Mouse (Mus musculus) Muller cell, postnatal 12 days (primary cell): Measurements from ENCODE around the gene Mfap3.
A peak's percentile ranks its signal among the peaks of the same experiment; 100 is the strongest.
"Not testable (repeated sequence)": the region's sequence is repeated elsewhere in the genome, so short reads cannot be mapped to it uniquely, and the experiment has no call there.

ENCODE experiments used
- DNase-seq: peaks from one replicate; pipeline ENCODE4 v3.0.0-alpha.2; 2015; ENCODE audit errors: inconsistent ontology term

Mfap3 gene

GRCm38 (mm10) chr11:57529111-57529510 is 10.6 kb downstream of the Mfap3 start:
- no peak for DNase-seq

- DNase-seq = no peak
These were observed 13.0 kb downstream of the Mfap3 start for GRCm38 (mm10) chr11:57531300-57531950.

GRCm38 (mm10) chr11:57532306-57532705 is 13.8 kb downstream of the Mfap3 start:
- no peak for DNase-seq

- DNase-seq = no peak
These were observed 17.4 kb downstream of the Mfap3 start for GRCm38 (mm10) chr11:57535912-57536311.

GRCm38 (mm10) chr11:57539841-57540418 is 21.5 kb downstream of the Mfap3 start:
- DNase-seq = peak; percentile 63

- no peak for DNase-seq
These were observed 22.2 kb downstream of the Mfap3 start for GRCm38 (mm10) chr11:57540681-57541080.

GRCm38 (mm10) chr11:57548618-57549550 is 30.4 kb downstream of the Mfap3 start:
- peak; percentile 82 for DNase-seq

- DNase-seq = no peak
These were observed 31.8 kb downstream of the Mfap3 start for GRCm38 (mm10) chr11:57550230-57550629.

- DNase-seq = no peak
These were observed 32.6 kb downstream of the Mfap3 start for GRCm38 (mm10) chr11:57551016-57551415.

- no peak for DNase-seq
These were observed 34.7 kb downstream of the Mfap3 start for GRCm38 (mm10) chr11:57553015-57553780.

- DNase-seq = not testable (repeated sequence)
These were observed 39.5 kb downstream of the Mfap3 start for GRCm38 (mm10) chr11:57557936-57558335.

- DNase-seq = peak; percentile 53
These were observed 46.1 kb downstream of the Mfap3 start for GRCm38 (mm10) chr11:57564564-57564963.

GRCm38 (mm10) chr11:57566091-57567035 is 47.9 kb downstream of the Mfap3 start:
- no peak for DNase-seq

- no peak for DNase-seq
These were observed 50.6 kb downstream of the Mfap3 start for GRCm38 (mm10) chr11:57568950-57569490.

GRCm38 (mm10) chr11:57571035-57571434 is 52.6 kb downstream of the Mfap3 start:
- no peak for DNase-seq

- DNase-seq = no peak
These were observed 55.3 kb downstream of the Mfap3 start for GRCm38 (mm10) chr11:57573686-57574274.

GRCm38 (mm10) chr11:57576871-57577515 is 58.5 kb downstream of the Mfap3 start:
- DNase-seq = no peak

GRCm38 (mm10) chr11:57582818-57583635 is 64.6 kb downstream of the Mfap3 start:
- no peak for DNase-seq
